Mouse (Mus musculus) heart, postnatal 0 days (tissue): ENCODE measurements around the gene Polr3h. TPM values are rescaled to one million over a fixed set of nuclear protein-coding genes. Genes with fewer than 3 reads are reported as not detected.

Experiments used
- ATAC-seq: fragments of 200-750 bp; cut with Nextera tagmentation; 2 replicates; pipeline ENCODE4 v1.8.0; 2017; ENCODE audit warnings: low read depth, moderate number of reproducible peaks, moderate library complexity; ENCODE audit not compliant: insufficient read depth
- DNase-seq: peaks from one replicate; pipeline ENCODE4 v3.0.0-alpha.2; 2016; ENCODE audit warnings: low spot score
- H3K27ac ChIP-seq: fragments of 300-500 bp; sonication (generic); 2 replicates; pipeline ENCODE4 v1.5.1; 2014; ENCODE audit warnings: low read depth, mild to moderate bottlenecking
- H3K27me3 ChIP-seq: fragments of 300-500 bp; sonication (generic); 2 replicates; pipeline ENCODE4 v1.6.1; 2014; ENCODE audit warnings: low read length, mixed read lengths; ENCODE audit not compliant: control insufficient read depth, insufficient read depth
- H3K36me3 ChIP-seq: fragments of 300-500 bp; sonication (generic); replicated peaks from 2 replicates; pipeline ENCODE4 v1.6.1; 2014; ENCODE audit warnings: low read length, mixed read lengths; ENCODE audit not compliant: control insufficient read depth, insufficient read depth
- H3K4me1 ChIP-seq: fragments of 300-500 bp; sonication (generic); 2 replicates; pipeline ENCODE4 v1.6.1; 2014; ENCODE audit warnings: antibody characterized with exemption; ENCODE audit not compliant: control insufficient read depth, insufficient read depth
- H3K4me2 ChIP-seq: fragments of 300-500 bp; sonication (generic); 2 replicates; pipeline ENCODE4 v1.6.1; 2014; ENCODE audit warnings: low read depth, mild to moderate bottlenecking, low read length, moderate library complexity
- H3K4me3 ChIP-seq: fragments of 300-500 bp; sonication (generic); 2 replicates; pipeline ENCODE4 v1.5.1; 2014; ENCODE audit warnings: low read depth, low read length
- H3K9ac ChIP-seq: fragments of 300-500 bp; sonication (generic); replicated peaks from 2 replicates; pipeline ENCODE4 v1.6.1; 2014; ENCODE audit warnings: low read depth, low read length, mixed read lengths
- H3K9me3 ChIP-seq: fragments of 300-500 bp; sonication (generic); replicated peaks from 2 replicates; pipeline ENCODE4 v1.6.1; 2016; ENCODE audit warnings: low read length; ENCODE audit not compliant: control insufficient read depth
- CTCF ChIP-seq: IDR thresholded peaks from 2 replicates; pipeline ENCODE4 v1.5.1; 2016; ENCODE audit warnings: antibody characterized with exemption, control low read depth, low read depth
- EP300 ChIP-seq: IDR thresholded peaks from 2 replicates; pipeline ENCODE4 v1.6.1; 2016; ENCODE audit warnings: antibody characterized with exemption, low read depth
- WGBS: fragments of 180-500 bp; shearing (Covaris S2); extraction: QIAGEN DNeasy Blood & Tissue Kit; methylation state at CpG from one replicate; pipeline ENCODE4 v1.1.7; 2014; 5-methylcytosine and 5-hydroxymethylcytosine counted together
- polyA plus RNA-seq: library from polyadenylated mRNA; unstranded; fragments of >200 nt; fragmentation: Nextera tagmentation; extraction: Ambion mirVana; gene quantifications from 2 replicates; pipeline ENCODE4 v1.2.1, GENCODE M21; 2015
- total RNA-seq: library from RNA; depleted of rRNA; stranded (reverse); fragments of >200 nt; gene quantifications from 2 replicates; pipeline ENCODE4 v1.2.3, GENCODE M21; 2014; ENCODE audit warnings: low replicate concordance

The Polr3h gene
- total and polyA plus RNA-seq, 2 experiments from 2014 or later = 14.8 to 321 TPM

DNA sequence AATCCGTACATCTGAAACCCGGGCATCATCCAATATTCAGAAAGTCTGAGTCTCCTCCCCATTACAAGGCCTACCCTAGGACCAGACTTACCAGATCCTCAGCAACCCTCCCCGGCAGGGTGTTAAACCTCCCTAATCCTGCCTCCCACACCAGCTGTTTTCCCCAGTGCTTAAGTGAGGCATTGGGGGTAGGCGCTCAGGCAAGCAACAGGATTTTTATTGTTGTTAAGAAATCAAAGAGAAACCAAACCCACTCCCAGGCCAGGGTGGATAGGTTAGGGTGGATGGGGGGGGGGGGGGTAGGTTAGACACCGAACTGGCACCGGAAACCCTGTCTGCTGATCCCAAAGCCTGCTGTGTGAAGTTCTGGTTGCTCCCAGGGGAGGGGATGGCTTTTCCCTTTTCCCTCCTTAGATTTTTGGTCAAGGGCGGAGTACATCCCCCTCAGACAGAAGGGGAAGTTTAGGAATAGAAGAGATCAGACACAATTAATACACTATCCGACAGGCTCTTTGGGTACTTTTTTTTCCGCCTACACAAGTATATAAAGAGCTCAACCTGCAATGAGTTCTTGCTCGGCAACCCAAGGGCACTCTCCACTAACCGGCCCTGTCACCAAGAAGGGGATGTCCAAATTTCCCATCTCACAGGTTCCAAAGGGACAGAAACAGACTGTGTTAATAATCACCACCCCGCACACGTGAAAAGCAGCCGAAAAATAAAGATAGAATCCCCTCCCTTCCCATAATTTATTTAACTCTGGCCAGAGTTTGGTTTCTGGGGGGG lies 68.9 kb downstream of the Polr3h start:
- no peak for ATAC-seq
- H3K9me3 ChIP-seq = no peaks in the 10 kb centered on the region
- H3K27me3 ChIP-seq = no peaks in the 10 kb centered on the region
- peaks cover 9% of the 10 kb centered on the region for H3K36me3 ChIP-seq
- DNase-seq = no peak
- peaks cover 13% of the 10 kb centered on the region; the same call in 1 of the 2 replicates for H3K4me1 ChIP-seq
- peak overlapping the region; percentile 96 for H3K27ac ChIP-seq
- peak overlapping the region; percentile 86 for H3K4me3 ChIP-seq
- peak overlapping the region; percentile 85 for H3K4me2 ChIP-seq
- WGBS = under 1% methylated on average over 14 of the region's 14 CpGs
- H3K9ac ChIP-seq = peak overlapping the region; percentile 88
- no peak for TF ChIP-seq CTCF
- no peak for TF ChIP-seq EP300

- ATAC-seq (peak; percentile 76), DNase-seq (peak; percentile 93)
- peaks cover 13% of the 10 kb centered on the region; the same call in 1 of the 2 replicates for H3K4me1 ChIP-seq
- peak overlapping the region; percentile 86 for H3K4me3 ChIP-seq
- H3K9me3 ChIP-seq = no peaks in the 10 kb centered on the region
- TF ChIP-seq EP300 (no peak), CTCF (no peak)
- H3K27ac ChIP-seq = peak overlapping the region; percentile 96
- peak overlapping the region; percentile 88 for H3K9ac ChIP-seq
- H3K36me3 ChIP-seq = peaks cover 18% of the 10 kb centered on the region
- peak overlapping the region; percentile 85 for H3K4me2 ChIP-seq
- H3K27me3 ChIP-seq = no peaks in the 10 kb centered on the region
- WGBS = under 1% methylated on average over 28 of the region's 28 CpGs
Measured at GRCm38 (mm10) chr15:81856030-81856790, 69.8 kb downstream of the Polr3h start.

DNA sequence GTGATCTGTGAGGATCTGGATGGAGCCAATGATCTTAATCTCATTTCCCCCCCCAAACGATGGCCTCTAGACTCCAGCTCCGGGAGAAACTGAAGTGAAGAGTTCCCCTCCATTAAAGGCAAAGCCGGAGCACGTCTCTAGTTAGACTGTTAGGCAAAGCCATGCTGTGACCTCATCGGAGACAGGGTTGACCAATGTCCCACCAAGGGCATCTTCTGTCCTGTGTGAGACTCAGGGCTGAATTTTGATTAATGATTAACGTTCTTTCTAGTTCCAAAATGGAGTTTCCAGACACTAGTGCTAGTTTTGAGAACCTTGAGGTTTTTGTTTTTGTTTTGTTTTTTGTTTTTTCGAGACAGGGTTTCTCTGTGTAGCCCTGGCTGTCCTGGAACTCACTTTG lies 73.0 kb downstream of the Polr3h start:
- H3K9ac ChIP-seq = 0 out of 2 replicates have a peak overlapping the region, but pooled peaks have one; percentile 9
- H3K4me1 ChIP-seq = peaks cover 15% of the 10 kb centered on the region; the same call in 1 of the 2 replicates
- ATAC-seq (no peak), DNase-seq (no peak)
- H3K36me3 ChIP-seq = peaks cover 43% of the 10 kb centered on the region
- no peaks in the 10 kb centered on the region for H3K27me3 ChIP-seq
- H3K27ac ChIP-seq = no peak overlapping the region
- 76% methylated on average over 7 of the region's 7 CpGs for WGBS
- TF ChIP-seq CTCF = no peak
- no peak for TF ChIP-seq EP300
- no peaks in the 10 kb centered on the region for H3K9me3 ChIP-seq
- H3K4me2 ChIP-seq = no peak overlapping the region
- no peak overlapping the region for H3K4me3 ChIP-seq

GRCm38 (mm10) chr15:81852411-81853000 lies 73.5 kb downstream of the Polr3h start:
- no peak overlapping the region for H3K27ac ChIP-seq
- peaks cover 15% of the 10 kb centered on the region; the same call in 1 of the 2 replicates for H3K4me1 ChIP-seq
- no peak for TF ChIP-seq EP300
- no peak for TF ChIP-seq CTCF
- 0 out of 2 replicates have a peak overlapping the region, but pooled peaks have one; percentile 9 for H3K9ac ChIP-seq
- no peak overlapping the region for H3K4me3 ChIP-seq
- H3K36me3 ChIP-seq = peaks cover 48% of the 10 kb centered on the region
- WGBS = 74% methylated on average over 9 of the region's 9 CpGs
- no peaks in the 10 kb centered on the region for H3K27me3 ChIP-seq
- DNase-seq = no peak
- ATAC-seq = no peak
- no peak overlapping the region for H3K4me2 ChIP-seq
- H3K9me3 ChIP-seq = no peaks in the 10 kb centered on the region

- no peak overlapping the region for H3K27ac ChIP-seq
- no peak for ATAC-seq
Measured at GRCm38 (mm10) chr15:81851375-81851774, 74.7 kb downstream of the Polr3h start.

More at GRCm38 (mm10) chr15:81851375-81851774, 74.7 kb downstream of the Polr3h start:
- Histone ChIP-seq H3K36me3 (peaks cover 55% of the 10 kb centered on the region), H3K4me2 (no peak overlapping the region), H3K27me3 (no peaks in the 10 kb centered on the region), H3K9ac (no peak overlapping the region), H3K9me3 (no peaks in the 10 kb centered on the region), H3K4me1 (peaks cover 15% of the 10 kb centered on the region; the same call in 1 of the 2 replicates), H3K4me3 (no peak overlapping the region)
- DNase-seq = no peak
- WGBS = 92% methylated on average over 15 of the region's 15 CpGs
- TF ChIP-seq EP300 = no peak
- TF ChIP-seq CTCF = no peak
